Mouse (Mus musculus) embryonic facial prominence, embryonic 10.5 days (tissue): ENCODE data around the gene Atxn7. TPM values are rescaled to one million over a fixed set of nuclear protein-coding genes. Genes with fewer than 3 reads are reported as not detected.

Experiments used
- DNase-seq: peaks from one replicate; pipeline ENCODE4 v3.0.0-alpha.2; 2017; ENCODE audit warnings: low spot score
- H3K27ac ChIP-seq: fragments of 300-500 bp; sonication (generic); replicated peaks from 2 replicates; pipeline ENCODE4 v1.5.1; 2016; ENCODE audit warnings: mild to moderate bottlenecking
- H3K27me3 ChIP-seq: fragments of 300-500 bp; sonication (generic); replicated peaks from 2 replicates; pipeline ENCODE4 v1.6.1; 2016; ENCODE audit warnings: low read depth, mild to moderate bottlenecking; ENCODE audit not compliant: poor library complexity, severe bottlenecking
- H3K36me3 ChIP-seq: fragments of 300-500 bp; sonication (generic); replicated peaks from 2 replicates; pipeline ENCODE4 v1.6.1; 2016; ENCODE audit warnings: mild to moderate bottlenecking, moderate library complexity
- H3K4me1 ChIP-seq: fragments of 300-500 bp; sonication (generic); 2 replicates; pipeline ENCODE4 v1.6.1; 2016
- H3K4me3 ChIP-seq: fragments of 300-500 bp; sonication (generic); 2 replicates; pipeline ENCODE4 v1.5.1; 2016; ENCODE audit warnings: mild to moderate bottlenecking, moderate library complexity
- H3K9me3 ChIP-seq: fragments of 300-500 bp; sonication (generic); 2 replicates; pipeline ENCODE4 v1.6.1; 2016; ENCODE audit warnings: mild to moderate bottlenecking
- WGBS: fragments of 180-500 bp; shearing (Covaris S2); methylation state at CpG from one replicate; pipeline ENCODE4 v1.1.7; 2016; 5-methylcytosine and 5-hydroxymethylcytosine counted together
- polyA plus RNA-seq: library from polyadenylated mRNA; unstranded; fragments of >200 nt; fragmentation: Nextera tagmentation; extraction: Ambion mirVana; gene quantifications from 2 replicates; pipeline ENCODE4 v1.2.1, GENCODE M21; 2016

The Atxn7 gene
- polyA plus RNA-seq, 1 experiment from 2014 or later: 2.9 TPM

- H3K27me3 ChIP-seq: no peaks in the 10 kb centered on the region
- H3K4me1 ChIP-seq: no peaks in the 10 kb centered on the region
- H3K9me3 ChIP-seq: no peaks in the 10 kb centered on the region
- no peak overlapping the region for H3K27ac ChIP-seq
- no peak for DNase-seq
- H3K4me3 ChIP-seq: no peak overlapping the region
- 78% methylated on average over 13 of the region's 13 CpGs for WGBS
- H3K36me3 ChIP-seq: peaks cover 36% of the 10 kb centered on the region
Measured at GRCm38 (mm10) chr14:14104213-14104929, 143.1 kb downstream of the Atxn7 start.

DNA sequence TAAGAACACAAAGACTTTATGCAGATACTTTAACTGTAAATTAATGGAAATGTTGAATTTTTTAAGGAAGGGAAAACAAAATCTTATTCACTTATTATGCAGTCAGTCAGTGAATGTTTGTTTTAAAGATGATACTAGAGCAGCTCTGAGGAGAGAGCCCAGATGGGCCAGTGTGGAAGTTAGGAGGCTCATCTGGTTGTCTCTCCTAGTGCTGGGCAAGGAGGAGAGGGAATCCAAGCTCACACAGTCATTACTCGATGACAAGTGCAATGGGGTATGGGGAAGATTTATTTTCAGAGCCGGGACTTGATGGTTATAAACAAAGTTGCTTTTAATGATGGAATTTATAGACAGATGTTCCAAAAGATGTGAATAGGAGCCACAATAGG, 143.7 kb downstream of the Atxn7 start:
- peaks cover 30% of the 10 kb centered on the region for H3K36me3 ChIP-seq
- no peak overlapping the region for H3K4me3 ChIP-seq
- H3K9me3 ChIP-seq: no peaks in the 10 kb centered on the region
- H3K4me1 ChIP-seq: no peaks in the 10 kb centered on the region
- 91% methylated on average over 2 of the region's 2 CpGs for WGBS
- no peaks in the 10 kb centered on the region for H3K27me3 ChIP-seq
- no peak overlapping the region for H3K27ac ChIP-seq
- DNase-seq: no peak

- Histone ChIP-seq H3K9me3 (no peaks in the 10 kb centered on the region), H3K27ac (no peak overlapping the region), H3K27me3 (no peaks in the 10 kb centered on the region), H3K4me3 (no peak overlapping the region), H3K36me3 (peaks cover 59% of the 10 kb centered on the region), H3K4me1 (no peaks in the 10 kb centered on the region)
- WGBS: 87% methylated on average over 4 of the region's 4 CpGs
- DNase-seq: no peak
Measured at GRCm38 (mm10) chr14:14110710-14111109, 149.5 kb downstream of the Atxn7 start.

- peak within 1 kb of the TSS; percentile 92 for H3K27ac ChIP-seq
- H3K27me3 ChIP-seq: no peaks in the 10 kb centered on the region
- peaks cover 43% of the 10 kb centered on the region for H3K36me3 ChIP-seq
- under 1% methylated on average over 68 of the region's 68 CpGs for WGBS
- H3K4me3 ChIP-seq: peak within 1 kb of the TSS; percentile 92
- peak; percentile 91 for DNase-seq
- H3K4me1 ChIP-seq: peaks cover 11% of the 10 kb centered on the region
- no peaks in the 10 kb centered on the region for H3K9me3 ChIP-seq
Measured at GRCm38 (mm10) chr14:14120230-14121096, 159.2 kb downstream of the Atxn7 start, which contains the start of gene Psmd6. Gene Psmd6 (minus strand): TSS chr14:14120984.

Other genes starting within 250 kb of the Atxn7 start
- gene Gm281, start 47.0 kb upstream of the Atxn7 start, polyA plus RNA-seq: not detected in 2 replicates
- gene Thoc7, start 412 bp downstream of the Atxn7 start, polyA plus RNA-seq: 231 and 236 TPM in 2 replicates
- 285 TPM in 2 replicates for gene Psmd6, start 159.5 kb downstream of the Atxn7 start, polyA plus RNA-seq
- not detected in 2 replicates for gene Olfr720, start 225.4 kb downstream of the Atxn7 start, polyA plus RNA-seq